Mouse (Mus musculus): ENCODE measurements at regions not wholly inside any gene's neighbourhood (a gene's known extent, or its start where the extent isn't known, plus 50 kb on each side); places are given as distances from the start of the nearest gene placed in this dataset.

GRCm38 (mm10) chr3:72735011-72735410 is 232.7 kb downstream of the Sis start:
- DNase-seq (ENCODE audit: low spot score in 2 of 2) = no peak

DNA sequence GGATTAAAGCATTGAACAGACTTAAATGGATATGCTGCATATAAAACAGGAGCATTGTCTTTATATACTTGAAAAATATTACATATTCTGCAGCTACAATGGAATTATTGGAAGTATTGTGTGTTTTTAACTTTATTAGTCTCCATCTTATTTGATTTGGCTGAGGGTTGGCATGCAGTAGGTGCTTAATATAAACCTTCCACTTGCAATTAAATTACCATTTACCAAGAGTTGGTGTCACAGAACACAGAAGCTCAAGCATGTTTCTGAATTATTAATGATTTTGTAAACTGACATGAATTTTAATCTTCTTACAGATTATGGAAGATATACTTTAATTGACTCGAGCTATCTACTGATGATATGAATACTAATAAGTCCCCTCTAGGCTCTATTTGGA is 240.3 kb downstream of the Sis start:
- DNase-seq (ENCODE audit: low spot score in 2 of 2) = no peak

DNA sequence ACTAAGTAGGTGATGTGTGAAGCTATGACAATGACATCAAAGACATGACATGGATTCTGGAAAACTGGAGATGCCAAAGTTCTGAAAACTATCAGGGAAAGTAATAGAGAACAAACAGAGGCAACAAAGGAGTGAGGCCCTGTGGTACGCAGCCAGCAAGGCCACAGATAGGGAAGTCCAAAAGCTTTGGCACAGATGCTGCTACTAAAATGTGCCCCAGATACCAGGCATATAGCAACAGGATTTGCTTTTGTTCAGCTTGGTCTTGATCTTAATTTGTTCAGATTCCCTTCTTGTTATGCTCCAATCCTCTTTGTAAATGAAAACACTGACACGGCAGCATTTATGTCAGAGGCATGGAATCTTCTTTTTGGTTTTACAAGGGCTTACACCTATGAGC is 253.9 kb downstream of the Sis start:
- DNase-seq (ENCODE audit: low spot score in 2 of 2) = no peak

DNA sequence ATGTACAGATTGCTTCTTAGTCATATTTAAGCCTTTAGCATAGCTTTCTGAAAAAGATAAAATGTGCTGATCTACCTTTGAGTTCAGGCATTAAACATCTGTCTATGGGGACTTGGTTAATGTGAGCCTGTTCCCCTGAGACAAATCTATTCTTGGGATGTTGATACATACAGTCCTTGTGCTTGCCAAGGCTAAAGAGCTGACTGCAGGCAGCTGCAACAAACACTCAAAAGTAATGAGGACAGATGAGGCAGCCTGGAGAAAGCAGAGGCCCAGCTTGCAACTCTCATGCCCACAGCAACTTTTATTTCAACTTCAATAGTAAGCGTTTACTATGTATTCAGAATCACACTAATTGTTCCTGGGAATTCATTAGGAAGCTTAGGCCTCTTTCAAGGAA is 281.7 kb downstream of the Sis start:
- DNase-seq (ENCODE audit: low spot score in 2 of 2) = no peak

DNA sequence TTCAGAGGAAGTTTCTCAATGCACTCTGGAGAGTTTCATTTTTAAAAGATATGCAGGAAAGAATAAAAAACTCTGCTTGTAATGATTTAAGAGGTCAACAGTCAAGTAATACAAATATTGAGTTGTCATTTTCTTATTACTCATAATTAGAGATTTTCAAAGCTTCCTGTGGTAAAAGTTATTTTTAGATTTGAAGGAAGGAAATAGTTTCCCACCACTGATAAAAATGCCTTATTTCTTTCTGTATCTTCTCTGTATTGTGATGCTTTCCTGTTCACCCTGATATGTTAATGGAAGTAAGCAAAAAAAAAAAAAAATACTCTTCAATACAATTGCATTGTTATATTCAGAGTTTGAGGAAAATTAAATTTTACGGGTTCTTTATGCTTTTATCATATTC is 308.5 kb downstream of the Sis start:
- no peak for DNase-seq (ENCODE audit: low spot score in 2 of 2)

GRCm38 (mm10) chr3:72630069-72630468 is 337.6 kb downstream of the Sis start:
- no peak for DNase-seq (ENCODE audit: low spot score in 2 of 2)

GRCm38 (mm10) chr3:72620802-72621201 is 346.9 kb downstream of the Sis start:
- DNase-seq (ENCODE audit: low spot score in 2 of 2) = peak in 1 of 2 experiments; percentile 28

- no peak for DNase-seq (ENCODE audit: low spot score in 2 of 2)
These were observed 347.8 kb downstream of the Sis start for GRCm38 (mm10) chr3:72619862-72620261.

GRCm38 (mm10) chr3:72603718-72604359 is 363.8 kb downstream of the Sis start:
- no peak for DNase-seq (ENCODE audit: low spot score in 2 of 2)

Measured in right cerebral cortex, postnatal 36 days (tissue).